10 mouse cellular contexts compared by ENCODE assay signal in genomic region chr4:140555273-140555672, GRCm38 (mm10).
DNase-seq lines count a peak whose midpoint lies in the region; ATAC-seq and TF ChIP-seq lines count a peak whose summit lies in the region.
"Had no signal": no experiment of that assay in that cellular context is flagged by ENCODE, and none has a peak within 500 bp of the region (broad histone marks: within the 10 kb centered on the region; RNA-seq: fewer than 3 reads in every experiment).

No protein-coding gene starts in this region.

- no peak for TF ChIP-seq POLR2A in brain, embryonic 14.5 days (IDR thresholded peaks at IDR 0.05; ENCODE audit: borderline replicate concordance, extremely low read depth, insufficient read depth, insufficient read length, poor library complexity, severe bottlenecking)

- H3K36me3 ChIP-seq in midbrain, embryonic 10.5 days, result peaks cover 99% of the 10 kb centered on the region
- peaks cover 16% of the 10 kb centered on the region for H3K36me3 ChIP-seq in midbrain, embryonic 15.5 days (replicated peaks)
- peaks cover 63% of the 10 kb centered on the region for H3K36me3 ChIP-seq in forebrain, embryonic 14.5 days (ENCODE audit: control insufficient read depth, insufficient read depth, low read length)
- peaks cover 17% of the 10 kb centered on the region for H3K36me3 ChIP-seq in neural tube, embryonic 11.5 days (ENCODE audit: control insufficient read depth, insufficient read depth, low read length)

- ATAC-seq in midbrain, embryonic 15.5 days (replicated peaks), result no peak; the same call in 1 of the 2 replicates
- no peak for ATAC-seq in forebrain, embryonic 14.5 days
- no peak for ATAC-seq in neural tube, embryonic 11.5 days (ENCODE audit: insufficient read depth, low FRiP score, low TSS enrichment)

- no peak overlapping the region for H3K9ac ChIP-seq in midbrain, embryonic 15.5 days
- no peak overlapping the region for H3K9ac ChIP-seq in forebrain, embryonic 14.5 days (ENCODE audit: low read length)
- no peak overlapping the region for H3K9ac ChIP-seq in neural tube, embryonic 11.5 days (ENCODE audit: low read length)
- H3K9ac ChIP-seq: embryonic facial prominence, embryonic 15.5 days had no signal

- no peak overlapping the region for H3K4me3 ChIP-seq in midbrain, embryonic 10.5 days
- no peak overlapping the region for H3K4me3 ChIP-seq in midbrain, embryonic 15.5 days
- no peak overlapping the region for H3K4me3 ChIP-seq in forebrain, embryonic 14.5 days (ENCODE audit: low read depth, low read length)
- H3K4me3 ChIP-seq in neural tube, embryonic 11.5 days (ENCODE audit: low read depth, low read length), result no peak overlapping the region
- H3K4me3 ChIP-seq: embryonic facial prominence, embryonic 15.5 days; myocyte had no signal

- DNase-seq in midbrain, embryonic 10.5 days (ENCODE audit: low spot score), result peak; percentile 56
- peak; percentile 76 for DNase-seq in brain, embryonic 14.5 days (ENCODE audit: low read depth)
- peak; percentile 74 for DNase-seq in forebrain, embryonic 14.5 days (ENCODE audit: low spot score)
- DNase-seq in kidney, adult 8-10 months, result peak; percentile 26 to 61
- DNase-seq in liver, result peak; percentile 68
- DNase-seq in neural tube, embryonic 11.5 days (ENCODE audit: low spot score), result peak; percentile 74
- peak; percentile 73 for DNase-seq in thymus, postnatal 0 days (ENCODE audit: low spot score)

- no peak overlapping the region for H3K4me2 ChIP-seq in midbrain, embryonic 15.5 days
- H3K4me2 ChIP-seq in forebrain, embryonic 14.5 days (ENCODE audit: low read length), result no peak overlapping the region
- H3K4me2 ChIP-seq in neural tube, embryonic 11.5 days (ENCODE audit: low read depth), result no peak overlapping the region
- H3K4me2 ChIP-seq: embryonic facial prominence, embryonic 15.5 days had no signal

- H3K27ac ChIP-seq in midbrain, embryonic 10.5 days (replicated peaks), result peak overlapping the region; percentile 68
- H3K27ac ChIP-seq in midbrain, embryonic 15.5 days, result no peak overlapping the region
- 0 out of 2 replicates have a peak overlapping the region, but pooled peaks have one; percentile 15 for H3K27ac ChIP-seq in forebrain, embryonic 14.5 days (ENCODE audit: low read depth, low read length)
- H3K27ac ChIP-seq in neural tube, embryonic 11.5 days (ENCODE audit: low read depth, low read length), result no peak overlapping the region
- H3K27ac ChIP-seq: embryonic facial prominence, embryonic 15.5 days had no signal

- TF ChIP-seq CTCF in brain, embryonic 14.5 days (IDR thresholded peaks at IDR 0.05; ENCODE audit: borderline replicate concordance, extremely low read depth, insufficient read depth, insufficient read length), result peak; percentile 82

- H3K27me3 ChIP-seq in midbrain, embryonic 10.5 days (ENCODE audit: low read depth, poor library complexity, severe bottlenecking), result no peaks in the 10 kb centered on the region
- H3K27me3 ChIP-seq in midbrain, embryonic 15.5 days (replicated peaks), result no peaks in the 10 kb centered on the region
- H3K27me3 ChIP-seq in forebrain, embryonic 14.5 days (replicated peaks; ENCODE audit: control insufficient read depth, insufficient read depth, low read length), result no peaks in the 10 kb centered on the region
- no peaks in the 10 kb centered on the region for H3K27me3 ChIP-seq in neural tube, embryonic 11.5 days (ENCODE audit: control insufficient read depth, insufficient read depth, low read length)
- H3K27me3 ChIP-seq: embryonic facial prominence, embryonic 15.5 days had no signal

- 51% methylated on average over 7 of the region's 7 CpGs for WGBS in midbrain, embryonic 10.5 days
- 53% methylated on average over 7 of the region's 7 CpGs for WGBS in midbrain, embryonic 15.5 days
- WGBS in forebrain, embryonic 14.5 days, result 51% methylated on average over 7 of the region's 7 CpGs
- 52% methylated on average over 7 of the region's 7 CpGs for WGBS in neural tube, embryonic 11.5 days

- H3K4me1 ChIP-seq in midbrain, embryonic 10.5 days, result peaks cover 15% of the 10 kb centered on the region
- H3K4me1 ChIP-seq in midbrain, embryonic 15.5 days, result no peaks in the 10 kb centered on the region
- H3K4me1 ChIP-seq in forebrain, embryonic 14.5 days (ENCODE audit: control insufficient read depth, insufficient read depth, low read length), result no peaks in the 10 kb centered on the region
- H3K4me1 ChIP-seq in neural tube, embryonic 11.5 days (ENCODE audit: control insufficient read depth, insufficient read depth, low read length), result no peaks in the 10 kb centered on the region

- no peaks in the 10 kb centered on the region for H3K9me3 ChIP-seq in midbrain, embryonic 10.5 days (replicated peaks)
- no peaks in the 10 kb centered on the region for H3K9me3 ChIP-seq in midbrain, embryonic 15.5 days
- no peaks in the 10 kb centered on the region for H3K9me3 ChIP-seq in forebrain, embryonic 14.5 days (replicated peaks; ENCODE audit: control insufficient read depth, low read length)
- H3K9me3 ChIP-seq in neural tube, embryonic 11.5 days (ENCODE audit: control insufficient read depth, low read length), result no peaks in the 10 kb centered on the region
- H3K9me3 ChIP-seq: embryonic facial prominence, embryonic 15.5 days had no signal

Comparison
In these comparisons a context has a peak if more than half of its experiments do, and no peak if none do; other contexts are left out.
1. H3K27ac ChIP-seq: peak in midbrain, embryonic 10.5 days (single experiment) and forebrain, embryonic 14.5 days (single experiment); none in midbrain, embryonic 15.5 days (single experiment) and neural tube, embryonic 11.5 days (single experiment).
2. Peak in every context shown above with its lines, with median percentiles within 50 percentile points of each other: DNase-seq.